Mouse (Mus musculus) kidney, adult 9 months (tissue): Measurements from ENCODE around the gene Mrpl10.
A peak's percentile ranks its signal among the peaks of the same experiment; 100 is the strongest.

Source experiments
- DNase-seq: peaks from one replicate; pipeline ENCODE4 v3.0.0; 2022

Mrpl10 gene

DNA sequence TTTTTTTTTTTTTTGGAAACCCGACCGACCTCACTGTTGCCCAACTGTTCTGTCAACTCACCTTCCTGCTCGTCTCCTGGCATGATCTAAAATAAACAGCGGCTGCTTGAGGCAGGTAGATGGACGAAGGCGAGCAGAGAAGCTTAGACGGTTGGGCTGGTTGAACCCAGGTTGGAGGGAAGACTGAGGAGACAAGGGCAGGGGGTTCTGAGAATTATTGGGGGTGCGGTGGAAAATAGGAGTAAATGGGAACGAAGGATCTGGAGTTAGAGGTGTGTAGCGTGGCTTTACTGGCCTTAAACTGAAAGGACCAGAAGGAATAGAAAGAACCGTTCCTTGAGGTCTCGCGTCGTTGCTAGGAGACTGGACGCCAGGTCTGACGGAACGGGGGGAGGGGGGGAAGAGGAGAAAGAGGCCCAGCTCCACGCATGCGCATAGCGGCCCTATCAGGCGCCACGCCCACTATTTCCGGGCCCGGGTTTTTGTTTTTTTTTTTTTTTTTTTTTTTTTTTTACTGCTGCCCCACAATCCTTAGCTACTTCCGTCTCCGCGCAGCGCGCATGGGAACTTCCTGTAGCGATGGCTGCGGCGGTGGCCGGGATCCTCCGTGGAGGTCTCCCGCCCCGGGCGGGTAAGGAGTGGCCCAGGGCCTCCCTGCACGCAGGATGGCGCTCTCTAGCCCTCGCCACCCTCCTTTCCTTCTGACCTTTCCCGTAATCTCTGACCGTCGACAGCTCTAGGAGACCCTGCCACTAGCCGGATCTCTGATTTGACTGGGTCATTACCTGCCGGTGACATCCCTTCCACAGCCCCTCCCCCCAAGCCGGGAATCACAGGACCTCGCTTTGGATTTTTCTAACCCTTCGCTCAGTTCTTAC is at the start of gene Mrpl10, which contains the start of gene Lrrc46:
TSS of gene Mrpl10 (plus strand) at position 539 of the 878 bp plus-strand sequence.
TSS of gene Lrrc46 (minus strand) at position 386 of the 878 bp plus-strand sequence.
- DNase-seq: peak; percentile 85

- DNase-seq: no peak
Measured at GRCm38 (mm10) chr11:96992722-96993311, 48.5 kb upstream of the Mrpl10 start.

DNA sequence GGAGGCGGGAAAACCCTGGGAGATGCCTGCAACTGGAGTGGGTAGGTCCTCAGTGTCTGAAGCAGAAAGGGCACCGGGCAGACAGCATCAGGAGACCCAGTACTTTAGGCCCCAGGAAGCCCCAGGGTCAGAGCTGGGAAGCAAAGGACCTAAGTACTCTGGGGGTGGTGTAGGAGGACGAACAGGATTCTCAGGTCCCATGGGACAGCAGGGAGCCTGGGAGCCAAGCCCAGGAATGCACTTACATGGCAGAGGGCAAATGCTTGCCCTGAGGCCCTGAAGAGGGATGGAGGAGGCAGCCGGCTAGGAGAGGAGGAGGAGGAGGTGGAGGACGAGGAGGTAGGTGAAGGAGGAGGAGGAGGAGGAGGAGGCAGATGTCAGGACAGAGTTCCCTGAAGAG is 46.3 kb upstream of the Mrpl10 start:
- no peak for DNase-seq

- DNase-seq: no peak
Measured at GRCm38 (mm10) chr11:96995836-96996772, 45.3 kb upstream of the Mrpl10 start.

GRCm38 (mm10) chr11:96996773-96997379 is 44.5 kb upstream of the Mrpl10 start:
- DNase-seq: no peak

- peak; percentile 56 for DNase-seq
Measured at GRCm38 (mm10) chr11:96997380-96997956, 43.9 kb upstream of the Mrpl10 start.

DNA sequence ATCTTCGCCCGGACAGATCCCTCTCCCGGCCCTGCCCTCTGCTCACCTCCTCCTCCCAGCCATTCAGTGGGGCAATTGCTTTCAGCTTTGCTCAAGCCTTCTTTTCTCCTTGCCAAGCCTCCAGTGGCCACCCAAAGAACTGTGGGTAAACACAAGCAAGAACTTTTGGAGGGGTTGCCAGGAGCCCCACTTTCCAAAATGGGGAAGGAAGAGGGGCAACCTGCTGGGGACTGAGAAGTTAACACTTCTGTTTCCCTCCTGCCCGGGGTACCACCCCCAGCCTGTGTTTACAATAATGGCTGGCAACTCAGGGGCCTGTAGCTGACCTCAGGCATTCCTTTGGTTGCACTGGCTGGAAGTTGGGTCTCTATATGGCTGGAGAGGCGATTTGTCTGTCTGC is 38.2 kb upstream of the Mrpl10 start:
- DNase-seq: no peak

DNA sequence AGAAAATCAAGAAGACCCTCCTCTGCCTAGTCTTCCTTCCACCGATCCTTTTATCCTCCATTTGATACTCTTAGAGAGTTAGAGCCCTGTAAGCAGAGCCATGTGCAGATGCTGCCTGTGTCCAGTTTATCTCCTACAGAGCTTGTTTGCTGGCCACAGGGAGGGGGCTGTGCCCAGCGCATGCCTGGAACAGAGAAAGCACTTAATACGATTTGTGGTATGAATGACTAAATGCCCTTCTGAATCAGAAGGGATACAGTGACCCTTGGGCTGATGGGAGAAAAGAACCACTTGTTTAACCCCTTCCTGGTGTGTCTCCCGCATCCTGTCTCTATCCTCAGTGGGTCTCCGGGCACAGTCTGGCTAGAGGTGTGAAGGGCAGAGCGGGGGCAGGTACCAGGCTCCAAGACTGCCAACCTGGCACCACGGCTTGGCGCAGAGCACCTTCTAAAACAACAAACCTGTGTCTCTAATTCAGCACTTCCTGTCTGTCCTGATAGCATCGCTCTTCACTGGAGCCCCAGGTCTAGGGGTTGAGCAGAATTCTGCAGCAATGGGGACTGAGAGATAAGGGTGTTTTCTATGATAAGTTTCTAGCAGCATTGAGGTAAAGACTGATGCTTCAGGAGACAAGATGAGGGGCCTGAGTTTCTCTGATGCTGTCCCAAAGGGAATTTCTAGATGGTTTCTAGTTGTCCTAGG is 34.1 kb upstream of the Mrpl10 start:
- DNase-seq: no peak

DNA sequence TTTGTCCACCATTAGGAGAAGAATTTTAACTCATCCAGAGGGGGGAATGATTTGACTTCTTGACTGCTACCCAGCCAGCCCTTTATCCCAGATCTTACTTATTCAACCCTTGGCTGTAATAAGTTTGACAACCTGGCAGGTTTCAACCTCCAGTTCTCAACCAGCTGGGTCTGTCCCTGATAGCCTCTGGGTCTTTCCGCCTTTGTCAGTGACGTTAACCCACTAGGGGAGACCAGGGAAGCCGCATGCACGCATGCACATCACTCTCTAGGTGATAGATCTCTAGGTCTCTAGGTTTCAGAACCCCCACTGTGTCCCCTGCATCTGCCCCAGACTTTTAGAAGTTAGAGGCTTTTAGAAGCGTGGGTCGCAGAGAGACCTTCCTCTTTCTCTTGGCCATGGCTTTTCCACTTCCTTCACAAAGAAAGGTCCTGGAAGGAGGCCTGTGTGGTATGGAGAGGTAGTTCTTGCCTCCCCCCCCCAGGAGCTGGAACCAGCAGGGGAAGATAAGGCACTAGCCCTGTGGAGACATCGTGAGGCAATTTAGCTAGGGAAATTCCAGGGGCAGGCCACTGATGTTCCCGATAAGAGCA is 32.1 kb upstream of the Mrpl10 start:
- no peak for DNase-seq

GRCm38 (mm10) chr11:97013121-97013670 is 28.2 kb upstream of the Mrpl10 start, which contains the start of gene Sp6:
Gene Sp6, plus strand, starts transcription at chr11:97013394.
- DNase-seq: no peak

DNA sequence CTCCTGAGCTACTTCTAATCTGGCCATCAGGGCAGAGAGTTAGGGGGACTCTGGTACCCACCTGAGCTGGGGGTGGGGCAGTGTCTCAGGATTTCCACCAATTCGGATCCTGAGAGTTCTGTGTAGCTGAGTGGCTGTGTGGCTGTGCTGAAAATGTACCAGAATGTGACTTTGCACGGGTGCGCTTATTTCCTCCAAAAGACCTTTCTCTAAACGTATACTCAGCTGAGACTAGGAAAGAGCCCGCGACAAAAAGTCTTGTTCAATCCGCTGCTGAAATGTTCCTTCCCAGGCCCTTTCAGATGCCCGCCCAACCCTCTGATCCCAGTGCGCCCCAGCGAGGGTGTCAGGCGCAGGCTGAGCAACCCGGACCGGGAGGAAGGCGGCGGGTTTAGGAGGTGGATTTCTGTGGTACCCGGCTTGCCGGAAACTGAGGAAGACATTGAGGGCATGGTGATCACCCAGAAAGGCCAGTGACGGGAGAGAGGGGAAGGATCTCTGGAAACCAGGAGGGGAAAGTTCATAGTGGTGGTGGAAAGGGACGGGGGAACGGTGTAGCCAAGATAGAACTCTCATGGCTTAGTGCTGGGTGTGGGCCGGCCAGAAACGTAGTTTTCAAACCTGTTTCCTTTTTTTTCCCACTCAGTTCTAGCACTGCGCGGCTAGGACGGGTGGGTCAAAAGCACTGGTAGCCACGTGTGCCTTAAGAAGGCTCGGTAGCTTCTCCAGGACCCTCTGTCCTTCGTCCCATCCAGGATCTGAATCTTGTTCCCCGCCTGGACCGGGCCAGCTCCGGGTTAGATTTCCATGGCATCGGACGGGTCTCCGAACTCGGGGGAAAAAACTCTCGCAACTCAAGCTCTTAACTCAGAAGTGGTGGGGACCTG is 23.4 kb upstream of the Mrpl10 start:
- no peak for DNase-seq

DNA sequence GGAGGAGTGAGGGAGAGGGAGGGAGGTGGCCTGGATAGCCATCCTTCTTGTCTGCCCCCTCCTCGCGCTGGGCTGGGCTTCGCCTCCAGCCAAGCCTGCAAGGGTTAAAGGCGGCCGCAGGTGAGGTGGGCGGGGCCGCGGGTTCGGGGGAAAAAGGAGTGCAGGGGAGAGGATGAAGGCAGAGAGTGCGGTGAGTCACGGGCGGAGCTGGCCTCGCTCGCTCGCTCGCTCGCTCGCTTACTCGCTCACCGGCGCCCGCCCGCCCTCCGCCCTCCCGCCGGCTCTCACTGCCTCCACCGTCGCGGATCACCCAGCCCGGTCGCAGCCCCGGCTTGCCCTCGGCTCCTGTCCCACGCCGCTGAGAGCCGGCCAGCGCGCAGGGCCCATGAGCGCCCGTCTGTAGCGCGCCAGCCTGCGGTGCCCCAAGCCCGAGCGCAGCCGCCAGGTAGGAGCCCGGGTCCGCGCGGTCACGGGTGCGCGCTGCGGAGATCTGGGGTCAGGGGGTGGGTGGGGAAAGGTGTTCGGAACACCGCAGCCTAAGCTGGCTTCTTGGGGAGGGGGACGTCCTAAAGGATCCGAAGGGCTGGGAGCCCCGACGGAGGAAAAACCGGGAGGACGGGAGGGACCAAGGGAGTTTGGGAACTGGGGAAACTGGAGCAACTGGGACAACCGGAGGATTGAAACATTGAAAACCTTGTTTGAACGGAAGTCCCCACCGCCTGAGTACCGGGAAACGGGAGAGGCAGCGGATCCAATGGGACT is 22.6 kb upstream of the Mrpl10 start:
- DNase-seq: no peak

GRCm38 (mm10) chr11:97019345-97019708 is 22.0 kb upstream of the Mrpl10 start:
- no peak for DNase-seq

- no peak for DNase-seq
Measured at GRCm38 (mm10) chr11:97021121-97021765, 20.1 kb upstream of the Mrpl10 start.

DNA sequence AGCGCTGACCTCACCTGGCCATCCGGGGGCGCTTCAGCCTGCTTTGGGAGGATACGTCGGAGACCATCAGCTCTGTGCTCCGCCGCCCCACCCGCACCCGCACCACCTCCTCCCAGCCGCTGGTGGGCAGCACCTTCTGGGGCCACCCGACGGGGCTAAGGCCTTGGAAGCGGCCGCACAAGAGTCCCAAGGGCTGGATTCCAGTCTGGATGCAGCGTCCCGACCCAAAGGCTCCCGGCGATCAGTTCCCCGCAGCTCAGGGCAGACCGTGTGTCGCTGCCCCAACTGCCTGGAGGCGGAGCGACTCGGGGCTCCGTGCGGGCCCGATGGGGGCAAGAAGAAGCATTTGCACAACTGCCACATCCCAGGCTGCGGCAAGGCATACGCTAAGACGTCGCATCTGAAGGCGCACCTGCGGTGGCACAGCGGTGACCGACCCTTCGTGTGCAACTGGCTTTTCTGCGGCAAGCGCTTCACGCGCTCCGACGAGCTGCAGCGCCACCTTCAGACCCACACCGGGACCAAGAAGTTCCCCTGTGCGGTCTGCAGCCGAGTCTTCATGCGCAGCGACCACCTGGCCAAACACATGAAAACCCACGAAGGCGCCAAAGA is 19.4 kb upstream of the Mrpl10 start:
- peak; percentile 77 for DNase-seq

- no peak for DNase-seq
Measured at GRCm38 (mm10) chr11:97024977-97025376, 16.4 kb upstream of the Mrpl10 start.

- DNase-seq: peak; percentile 88
Measured at GRCm38 (mm10) chr11:97025721-97026344, 15.5 kb upstream of the Mrpl10 start.
